Mouse (Mus musculus) adrenal gland, postnatal 25 days (tissue): ENCODE measurements around the gene Ppp1r26. TPM values are rescaled to one million over a fixed set of nuclear protein-coding genes. Genes with fewer than 3 reads are reported as not detected.

Source experiments
- DNase-seq: peaks from one replicate; pipeline ENCODE4 v3.0.0; 2021; ENCODE audit warnings: mixed read lengths
- total RNA-seq: library from RNA; stranded (reverse); gene quantifications from 2 replicates; pipeline ENCODE4 v1.2.3, GENCODE M21; 2021

Gene Ppp1r26
- total RNA-seq, 1 experiment from 2014 or later = 9.6 TPM

DNA sequence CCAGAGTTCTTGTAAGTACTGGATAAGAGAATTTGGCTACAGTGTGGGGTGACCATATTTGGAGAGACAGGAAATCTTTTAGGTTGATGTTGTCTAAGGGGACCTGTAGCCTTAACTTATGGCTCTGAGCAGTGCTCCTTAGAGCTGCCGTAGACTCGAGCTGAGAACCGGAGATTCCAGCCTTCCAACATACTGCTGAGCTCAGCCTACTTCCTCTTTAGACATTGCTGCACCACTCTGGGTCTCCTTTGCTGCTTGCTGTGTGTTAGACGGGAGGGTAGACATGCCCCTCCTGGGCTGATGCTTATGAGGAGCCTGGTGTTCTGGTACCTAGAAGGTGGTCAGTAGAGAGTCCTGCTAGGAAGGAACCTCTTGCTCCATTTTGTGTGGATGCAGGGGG, 51.8 kb downstream of the Ppp1r26 start:
- no peak for DNase-seq

DNA sequence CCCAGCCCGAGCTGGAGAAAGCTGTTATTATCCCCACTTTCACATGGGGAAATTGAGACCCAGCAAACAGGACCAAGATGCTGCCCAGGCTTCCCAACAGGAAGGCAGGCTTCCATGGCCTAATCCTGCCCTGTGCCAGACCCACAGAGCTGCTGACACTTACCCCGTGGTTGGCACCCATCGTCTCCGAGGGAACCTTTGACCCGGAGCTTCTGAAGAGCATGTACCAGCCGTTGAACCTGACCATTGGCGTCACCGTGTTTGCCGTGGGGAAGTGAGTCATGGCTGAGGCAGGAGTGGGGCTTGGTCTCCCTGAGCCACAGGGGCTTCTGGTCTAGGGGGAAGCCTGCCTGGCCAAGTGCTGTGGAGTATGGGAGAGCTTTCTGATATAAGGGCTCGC, 56.4 kb downstream of the Ppp1r26 start:
- DNase-seq = no peak

DNA sequence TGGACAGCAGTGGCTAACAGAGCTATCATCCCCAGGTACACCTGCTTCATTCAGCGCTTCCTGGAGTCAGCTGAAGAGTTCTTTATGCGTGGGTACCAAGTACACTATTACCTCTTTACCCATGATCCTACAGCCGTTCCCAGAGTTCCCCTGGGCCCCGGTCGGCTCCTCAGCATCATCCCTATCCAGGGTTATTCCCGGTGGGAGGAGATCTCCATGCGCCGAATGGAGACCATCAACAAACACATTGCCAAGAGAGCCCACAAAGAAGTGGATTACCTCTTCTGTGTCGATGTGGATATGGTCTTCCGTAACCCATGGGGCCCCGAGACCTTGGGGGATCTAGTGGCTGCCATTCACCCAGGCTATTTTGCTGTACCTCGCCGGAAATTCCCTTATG, 58.1 kb downstream of the Ppp1r26 start:
- no peak for DNase-seq

Other genes with a start within 250 kb of the Ppp1r26 start
- 1.0 TPM in 1 of 2 replicates, not detected in the other for gene 1700007K13Rik, start 19.5 kb downstream of the Ppp1r26 start, total RNA-seq
- gene Mrps2, start 21.3 kb downstream of the Ppp1r26 start, total RNA-seq = 52.4 and 61.8 TPM in 2 replicates
- 2.1 and 3.2 TPM in 2 replicates for gene Gbgt1, start 50.1 kb downstream of the Ppp1r26 start, total RNA-seq
- 3.4 TPM in 1 of 2 replicates, not detected in the other for gene Gm10134, start 59.3 kb downstream of the Ppp1r26 start, total RNA-seq
- 32.6 and 40.3 TPM in 2 replicates for gene Ralgds, start 66.3 kb downstream of the Ppp1r26 start, total RNA-seq
- 0.24 TPM in 1 of 2 replicates, not detected in the other for gene Cel, start 116.6 kb downstream of the Ppp1r26 start, total RNA-seq
- 22.3 and 24.4 TPM in 2 replicates for gene Gtf3c5, start 137.0 kb downstream of the Ppp1r26 start, total RNA-seq
- not detected in 2 replicates for gene Gfi1b, start 175.2 kb downstream of the Ppp1r26 start, total RNA-seq
- 22.3 and 22.8 TPM in 2 replicates for gene Tsc1, start 194.4 kb downstream of the Ppp1r26 start, total RNA-seq